Mouse (Mus musculus) right cerebral cortex, postnatal 10 days (tissue): Measurements from ENCODE around the gene Tmem179b.
"Not testable (repeated sequence)": the region's sequence is repeated elsewhere in the genome, so short reads cannot be mapped to it uniquely, and the experiment has no call there.

Experiments used
- DNase-seq, 2 experiments: peaks; one replicate each; pipeline ENCODE4 v3.0.0; 2021; ENCODE audit warnings: low spot score in 2 of 2

The Tmem179b gene

DNA sequence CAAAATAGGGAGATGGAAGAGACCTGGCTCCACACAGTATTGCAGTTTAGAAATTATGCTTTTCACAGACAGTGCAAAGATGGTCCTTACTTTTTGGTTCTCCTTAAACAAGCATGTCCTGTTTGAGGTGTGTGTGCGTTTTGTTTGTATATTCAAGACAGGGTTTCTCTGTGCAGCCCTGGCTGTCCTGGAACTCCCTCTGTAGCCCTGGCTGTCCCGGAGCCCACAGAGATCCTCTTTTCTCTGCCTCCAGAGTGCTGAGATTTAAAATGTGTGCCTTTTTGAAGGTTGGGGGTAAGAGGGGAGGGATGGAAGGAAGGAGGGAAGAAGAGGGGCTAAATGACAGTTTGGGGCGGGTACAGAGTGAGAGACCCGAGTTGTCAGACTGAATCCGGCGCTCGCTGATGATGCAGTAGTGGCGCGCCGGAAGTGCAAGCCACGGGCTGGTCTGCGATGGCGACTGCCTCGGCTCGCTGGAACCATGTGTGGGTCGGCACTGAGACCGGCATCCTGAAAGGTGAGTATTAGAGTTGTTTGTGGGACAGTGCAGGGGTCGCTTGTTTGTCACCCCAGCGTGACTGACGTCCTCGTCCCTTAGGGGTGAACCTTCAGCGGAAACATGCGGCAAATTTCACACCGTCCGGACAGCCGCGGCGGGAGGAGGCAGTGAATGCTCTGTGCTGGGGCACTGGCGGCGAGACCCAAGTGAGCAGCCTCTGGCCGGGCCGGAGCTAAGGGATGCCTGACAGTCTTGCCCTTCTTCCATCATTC lies 38.7 kb downstream of the Tmem179b start, which contains the start of gene Wdr74:
TSS of gene Wdr74 (plus strand) at position 439 of the 771 bp plus-strand sequence.
- DNase-seq: peak; percentile 96

DNA sequence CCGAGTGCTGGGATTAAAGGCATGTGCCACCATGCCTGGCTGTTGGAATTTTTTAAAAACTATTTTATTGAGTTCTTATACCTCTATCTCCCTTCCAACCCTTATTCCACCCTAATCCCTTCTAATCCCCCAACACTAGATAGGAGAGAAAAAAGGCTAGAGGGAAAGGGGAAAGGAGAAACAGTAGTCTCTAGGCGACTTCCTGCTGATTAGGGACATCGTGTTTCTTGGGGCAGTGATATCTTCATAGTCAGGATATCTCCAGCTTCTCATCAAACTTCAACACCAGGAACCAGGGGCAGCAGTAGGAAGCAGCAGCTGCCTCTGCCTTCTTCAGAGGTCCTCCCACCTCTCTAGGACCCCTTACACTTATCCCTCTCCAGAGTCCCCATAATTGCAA lies 39.9 kb downstream of the Tmem179b start:
- no peak for DNase-seq

DNA sequence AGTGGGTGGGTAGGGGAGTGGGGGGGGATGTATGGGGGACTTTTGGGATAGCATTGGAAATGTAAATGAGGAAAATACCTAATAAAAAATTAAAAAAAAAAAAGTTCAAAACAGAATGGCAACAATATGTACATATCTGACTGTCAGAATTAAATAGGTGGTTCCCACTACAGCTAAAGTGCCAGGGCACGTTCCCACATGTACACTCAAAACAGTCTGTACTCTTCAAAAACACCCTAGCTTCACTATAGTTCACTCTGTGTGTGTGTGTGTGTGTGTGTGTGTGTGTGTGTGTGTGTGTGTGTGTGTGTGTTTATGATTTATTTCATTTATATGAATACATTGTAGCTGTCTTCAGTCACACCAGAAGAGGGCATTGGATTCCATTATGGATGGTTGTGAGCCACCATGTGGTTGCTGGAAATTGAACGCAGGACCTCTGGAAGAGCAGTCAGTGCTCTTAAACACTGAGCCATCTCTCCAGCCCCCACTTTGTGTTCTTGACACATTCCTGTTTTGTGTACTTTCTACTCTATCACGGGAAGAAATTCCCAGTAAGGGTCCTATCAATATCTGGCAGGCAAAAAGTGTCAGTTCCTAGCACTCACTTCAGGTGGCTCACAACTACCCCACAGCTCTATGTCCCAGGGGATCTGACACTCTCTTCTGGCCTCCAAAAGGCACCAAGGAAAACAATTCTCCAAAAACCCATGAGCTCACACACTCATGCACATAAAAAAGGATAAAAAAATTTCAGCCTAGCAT lies 45.8 kb downstream of the Tmem179b start:
- not testable (repeated sequence) for DNase-seq

DNA sequence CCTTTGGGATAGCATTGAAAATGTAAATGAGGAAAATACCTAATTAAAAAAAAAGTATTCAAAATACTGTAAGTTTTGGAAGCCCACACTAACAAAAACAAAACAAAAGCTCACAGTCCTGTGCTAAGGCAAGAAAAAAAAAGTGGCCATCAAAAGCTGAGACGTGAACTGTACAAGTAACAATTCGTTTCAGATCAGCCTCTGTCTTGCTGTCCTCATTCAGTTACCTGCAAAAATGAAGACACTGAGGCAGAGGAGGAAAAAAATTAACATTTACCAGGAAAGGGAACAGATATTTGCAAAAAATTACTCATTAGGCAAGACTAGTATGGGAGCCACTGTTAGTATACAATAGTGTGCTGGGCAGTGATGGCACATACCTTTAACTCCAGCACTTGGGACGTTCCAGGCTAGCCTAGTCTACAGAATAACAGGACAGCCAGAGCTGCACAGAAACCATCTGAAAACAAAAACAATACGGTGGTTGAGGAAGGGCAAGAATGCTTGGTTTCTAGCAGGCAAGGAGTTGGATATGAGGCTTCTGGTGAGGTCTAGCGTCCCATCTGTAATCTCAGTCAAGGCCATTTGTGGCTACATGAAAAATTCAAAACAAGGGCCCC lies 46.7 kb downstream of the Tmem179b start:
- no peak for DNase-seq

DNA sequence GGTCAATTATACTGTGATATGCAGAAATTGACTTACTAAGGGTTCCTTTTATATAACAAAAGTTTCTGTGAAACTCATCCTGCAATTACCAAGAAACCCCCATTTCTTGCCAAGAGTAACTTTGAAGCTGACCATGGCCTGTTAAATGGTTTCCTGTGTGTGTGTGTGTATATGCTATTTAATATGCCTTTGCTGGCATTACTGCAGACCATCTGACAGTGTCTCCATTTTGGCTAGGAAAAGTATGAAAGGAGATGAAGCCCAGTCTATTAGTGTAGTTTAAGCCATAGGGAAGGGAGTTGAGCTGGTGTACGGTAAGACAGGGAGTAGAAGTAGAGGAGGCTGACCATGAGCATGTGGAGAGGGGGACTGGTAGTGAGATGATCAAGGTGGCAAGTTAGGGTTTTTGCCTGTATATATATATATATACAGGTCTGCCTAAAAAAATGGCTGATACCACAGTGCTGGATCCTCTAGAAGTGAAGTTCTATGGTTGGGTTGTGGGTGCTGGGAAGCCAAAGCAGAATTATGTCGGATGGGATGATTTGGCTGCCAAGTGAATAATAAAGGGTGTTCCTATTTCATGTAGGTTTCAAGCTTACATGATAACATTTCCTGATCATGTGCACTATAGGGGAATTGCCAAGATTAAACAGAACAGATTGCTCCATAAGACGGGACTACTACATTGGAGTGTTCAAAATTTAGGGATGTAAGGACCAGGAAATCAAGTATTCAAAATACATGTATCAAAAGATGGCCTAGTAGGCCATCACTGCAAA lies 47.5 kb downstream of the Tmem179b start:
- no peak for DNase-seq

DNA sequence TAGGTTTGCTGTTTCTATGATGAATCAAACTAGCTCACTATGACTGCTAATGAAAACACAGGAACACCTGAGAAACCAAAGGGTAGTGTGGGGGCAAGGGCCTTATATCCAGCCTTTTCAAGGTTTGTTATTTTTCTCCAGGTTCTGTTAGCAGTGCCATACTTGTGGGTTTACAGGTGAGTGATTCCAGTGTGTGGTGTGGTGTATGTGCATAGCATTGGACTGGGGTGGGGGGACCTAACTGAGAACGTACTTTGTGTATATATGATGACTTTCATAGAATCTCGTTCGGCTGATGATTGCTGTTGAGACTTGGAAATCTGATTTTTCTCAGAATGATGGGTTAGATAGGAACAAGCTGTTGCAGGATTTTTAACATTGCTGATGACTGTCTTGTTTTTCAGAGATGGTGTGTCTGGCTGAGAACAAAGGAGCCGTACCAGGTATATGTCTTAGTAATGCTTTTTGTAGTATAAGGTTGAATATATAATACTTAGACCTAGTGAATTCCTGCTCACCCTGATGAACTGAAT lies 49.1 kb downstream of the Tmem179b start:
- DNase-seq: no peak

DNA sequence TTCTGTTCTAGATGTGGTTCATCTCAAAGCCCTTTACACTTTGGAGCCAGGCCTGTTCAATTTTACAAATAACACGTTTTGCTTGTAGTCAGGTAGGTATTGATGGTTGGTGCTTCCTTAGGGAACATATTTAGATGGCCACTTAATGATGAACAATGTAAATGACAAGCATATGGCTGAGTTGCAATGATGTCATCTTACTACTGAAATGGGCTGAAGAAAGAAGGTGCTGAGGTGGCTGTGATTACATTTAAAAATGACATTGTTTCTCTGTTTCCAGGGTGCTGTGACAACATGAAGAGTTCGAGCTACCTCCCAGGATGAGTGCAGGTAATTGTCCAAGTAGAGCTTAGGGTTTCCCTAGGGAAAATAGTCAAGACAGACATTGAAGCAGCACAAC lies 49.9 kb downstream of the Tmem179b start:
- DNase-seq: no peak

DNA sequence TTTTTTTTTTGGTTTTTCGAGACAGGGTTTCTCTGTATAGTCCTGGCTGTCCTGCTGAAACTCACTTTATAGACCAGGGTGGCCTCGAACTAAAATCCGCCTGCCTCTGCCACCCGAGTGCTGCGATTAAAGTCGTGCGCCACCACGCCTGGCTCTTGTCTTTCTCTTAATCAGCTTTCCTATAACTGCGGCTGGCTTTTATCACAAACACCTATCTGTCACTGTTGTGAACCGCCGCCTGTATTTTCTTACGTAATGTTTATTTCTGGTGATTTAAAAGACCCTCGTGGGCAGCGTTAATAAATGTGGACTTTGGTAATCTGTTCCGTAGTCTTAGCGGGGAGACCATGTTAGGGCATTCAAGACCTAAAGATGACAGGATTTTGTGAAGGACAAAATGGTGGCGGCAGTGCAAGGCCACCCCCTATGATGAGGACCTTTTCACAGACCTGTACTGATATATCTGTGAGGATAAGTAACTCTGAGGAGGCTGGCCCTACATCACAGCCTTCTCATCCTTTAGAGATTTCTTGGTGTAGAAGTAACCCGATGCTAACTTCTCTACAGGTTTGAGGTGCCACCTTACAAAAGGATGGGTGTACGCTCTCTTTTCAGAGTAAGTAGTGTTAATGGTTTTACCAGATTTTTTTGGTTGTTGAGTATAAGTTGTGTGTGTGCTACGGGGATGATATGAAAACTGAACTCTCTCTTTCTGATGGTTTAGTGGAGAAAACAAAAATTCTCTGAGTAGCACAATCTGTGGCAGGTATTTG lies 50.5 kb downstream of the Tmem179b start:
- DNase-seq: no peak

DNA sequence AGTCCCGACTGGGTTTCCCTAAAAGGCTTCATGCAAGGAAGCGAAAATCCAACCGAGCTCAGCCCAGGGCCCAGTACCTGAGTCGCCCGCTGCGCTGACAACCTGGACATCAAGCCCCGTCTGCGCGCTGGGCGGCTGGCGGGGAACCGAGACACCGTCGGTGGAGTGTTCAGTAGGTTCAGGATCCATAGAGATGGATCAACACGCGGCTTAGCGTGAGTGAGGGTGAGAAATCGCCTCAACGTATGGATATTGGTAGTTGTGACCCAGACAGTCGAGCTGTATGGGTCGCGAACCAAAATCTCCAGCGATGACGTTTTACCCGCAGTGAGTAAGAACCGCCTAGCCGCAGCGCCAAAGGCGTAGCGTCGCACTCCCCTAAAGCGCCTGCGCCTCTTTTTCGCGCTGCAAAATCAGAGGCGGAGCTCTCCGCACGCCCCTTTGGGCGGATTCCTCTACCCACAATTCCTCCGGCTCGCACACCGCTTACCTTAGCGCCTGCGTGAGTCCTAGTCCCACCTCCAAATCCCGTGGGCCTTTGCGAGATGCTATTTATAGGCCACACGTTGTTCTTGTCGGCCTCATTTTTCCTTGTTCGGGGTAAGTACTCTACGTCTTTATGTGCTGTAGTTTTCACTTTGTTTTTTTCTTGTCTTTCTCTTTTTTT lies 51.2 kb downstream of the Tmem179b start, which contains the start of gene Slc3a2:
TSS of gene Slc3a2 (minus strand) at position 463 of the 667 bp plus-strand sequence.
- peak; percentile 98 for DNase-seq

DNA sequence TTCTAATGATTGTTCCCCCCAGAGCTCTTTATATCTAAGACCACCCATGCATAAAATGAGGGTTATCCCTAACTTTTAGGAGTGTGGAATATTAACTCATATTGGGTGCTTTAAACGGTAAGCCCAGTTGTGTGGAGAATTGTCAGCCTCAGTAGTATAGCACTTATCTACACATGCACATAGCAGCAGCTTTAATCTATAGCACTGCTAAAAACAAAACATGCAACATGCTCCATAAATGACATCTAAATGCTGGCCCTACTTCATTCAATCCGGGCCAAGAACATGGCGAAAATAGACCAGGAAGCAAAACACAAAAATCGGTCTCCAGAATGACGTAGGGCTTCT lies 51.7 kb downstream of the Tmem179b start:
- no peak for DNase-seq
